Mouse (Mus musculus): ENCODE data around the gene 1700013G24Rik.

The 1700013G24Rik gene

DNA sequence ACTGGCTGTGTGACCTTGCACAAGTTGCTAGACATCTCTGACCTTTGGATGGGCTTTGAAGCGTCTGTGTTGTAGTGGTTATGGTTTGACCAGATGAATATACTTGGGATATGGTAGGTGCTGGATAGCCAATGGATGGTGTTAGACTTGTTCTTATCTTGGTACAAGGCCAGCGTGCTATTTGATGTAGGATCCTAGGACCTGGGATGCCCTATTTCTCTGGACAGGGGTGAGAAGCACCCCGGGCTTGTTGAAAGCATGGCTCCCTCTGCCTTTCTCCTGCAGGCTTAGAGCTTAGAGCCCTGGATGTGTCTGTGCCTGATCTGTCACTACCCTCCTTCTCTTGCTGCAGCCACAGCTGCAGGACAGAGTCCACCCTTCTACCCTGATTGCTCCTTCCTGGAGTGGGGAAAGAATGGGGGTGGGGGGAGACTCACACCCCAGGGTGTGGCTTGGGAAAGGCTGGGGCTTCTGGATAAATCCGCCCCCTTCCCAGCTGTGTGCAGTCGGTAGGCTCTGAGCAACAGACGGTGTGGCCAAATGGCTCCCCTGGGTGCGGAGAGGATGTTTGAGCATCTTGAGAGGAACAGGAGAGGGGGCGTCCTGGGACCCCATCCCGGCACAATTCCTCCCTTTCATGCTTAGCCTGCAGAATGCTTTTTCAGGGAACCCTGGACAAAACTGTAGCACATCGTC, 23.1 kb downstream of the 1700013G24Rik start:
- DNase-seq (ENCODE audit: low spot score in 2 of 2), result peak in 1 of 2 experiments; percentile 71

DNA sequence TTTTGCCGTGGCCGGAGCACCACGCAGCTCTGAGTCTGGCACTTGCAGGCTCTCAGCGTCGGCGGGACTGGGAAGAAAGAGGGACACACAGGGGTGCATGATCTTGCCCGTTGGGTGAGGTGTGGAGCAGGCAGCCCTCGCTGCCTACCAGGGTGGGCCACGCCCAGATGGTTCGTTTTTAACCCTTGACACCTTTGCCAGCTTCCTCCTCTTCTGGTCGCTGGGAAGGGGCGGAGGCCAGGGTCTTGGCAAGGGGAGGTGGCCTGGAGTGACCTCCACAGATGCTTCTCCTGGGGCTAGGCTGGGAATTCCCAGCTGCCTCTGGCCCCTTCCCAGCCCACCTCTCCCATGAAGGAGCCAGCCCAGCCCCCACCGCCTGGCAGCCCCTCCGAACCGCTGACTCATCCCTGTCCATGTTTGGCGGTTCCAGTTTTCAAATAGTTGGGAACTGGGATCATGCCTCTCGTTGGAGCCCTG, 23.7 kb downstream of the 1700013G24Rik start:
- DNase-seq (ENCODE audit: low spot score in 2 of 2), result peak; percentile 64 to 73

DNA sequence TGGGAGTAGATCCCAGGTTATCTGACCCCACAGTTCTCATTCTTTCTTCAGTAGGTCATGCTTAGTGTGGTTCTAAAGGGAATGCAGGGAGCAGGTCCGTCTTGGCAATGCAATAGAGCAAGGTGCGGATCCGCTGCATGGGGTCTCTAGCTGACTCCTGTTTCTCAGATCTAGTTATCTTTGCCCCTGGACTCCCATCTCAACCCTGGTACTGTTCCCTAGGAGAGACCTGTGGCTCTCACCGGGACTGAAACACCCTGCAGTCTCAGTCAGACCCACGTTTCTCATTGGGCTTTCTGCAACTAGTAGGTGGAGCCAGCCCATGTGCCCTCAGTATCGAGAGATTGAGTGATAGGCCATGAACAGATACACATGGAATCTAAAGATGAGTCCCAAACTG, 24.5 kb downstream of the 1700013G24Rik start:
- no peak for DNase-seq (ENCODE audit: low spot score in 2 of 2)

DNA sequence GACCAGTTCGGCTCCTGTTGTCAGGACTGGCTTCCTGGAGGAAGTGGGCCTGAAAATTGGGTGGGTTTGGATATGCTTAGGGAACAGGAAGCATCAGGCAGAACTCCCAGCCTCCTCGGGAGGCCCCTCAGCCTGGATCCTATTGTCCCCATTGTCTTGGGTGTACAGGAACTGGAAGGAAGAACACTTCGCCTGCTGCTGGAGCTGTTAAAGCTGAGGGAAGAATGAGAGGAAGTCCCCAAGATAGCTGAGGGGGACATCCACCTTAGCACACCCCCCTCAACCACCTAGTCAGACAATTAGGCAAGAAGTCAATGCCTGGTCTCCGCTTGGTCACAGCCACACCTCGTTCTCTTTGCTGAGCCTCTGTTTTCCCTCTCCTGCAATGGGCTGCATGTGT, 25.2 kb downstream of the 1700013G24Rik start:
- no peak for DNase-seq (ENCODE audit: low spot score in 2 of 2)

DNA sequence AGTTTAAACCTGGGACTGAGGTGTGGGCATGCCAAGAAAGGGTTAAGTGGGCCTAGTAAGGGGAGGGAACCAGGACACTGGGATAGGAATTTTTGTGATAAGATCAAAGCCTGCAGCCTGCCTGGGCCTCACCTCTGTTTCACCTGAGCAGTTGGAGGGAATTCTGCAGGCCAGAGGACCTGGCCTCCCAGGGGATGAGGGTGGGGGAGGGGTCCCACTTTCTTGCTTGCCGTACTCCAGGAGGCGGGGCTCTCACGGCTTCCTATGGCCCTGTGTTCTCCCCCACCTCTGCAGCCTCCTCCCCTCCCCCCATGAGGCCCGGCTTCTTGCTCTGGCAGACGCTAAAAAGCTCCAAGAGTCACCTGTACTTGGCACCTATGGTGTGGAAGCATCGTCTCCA, 26.7 kb downstream of the 1700013G24Rik start:
- DNase-seq (ENCODE audit: low spot score in 2 of 2), result no peak

DNA sequence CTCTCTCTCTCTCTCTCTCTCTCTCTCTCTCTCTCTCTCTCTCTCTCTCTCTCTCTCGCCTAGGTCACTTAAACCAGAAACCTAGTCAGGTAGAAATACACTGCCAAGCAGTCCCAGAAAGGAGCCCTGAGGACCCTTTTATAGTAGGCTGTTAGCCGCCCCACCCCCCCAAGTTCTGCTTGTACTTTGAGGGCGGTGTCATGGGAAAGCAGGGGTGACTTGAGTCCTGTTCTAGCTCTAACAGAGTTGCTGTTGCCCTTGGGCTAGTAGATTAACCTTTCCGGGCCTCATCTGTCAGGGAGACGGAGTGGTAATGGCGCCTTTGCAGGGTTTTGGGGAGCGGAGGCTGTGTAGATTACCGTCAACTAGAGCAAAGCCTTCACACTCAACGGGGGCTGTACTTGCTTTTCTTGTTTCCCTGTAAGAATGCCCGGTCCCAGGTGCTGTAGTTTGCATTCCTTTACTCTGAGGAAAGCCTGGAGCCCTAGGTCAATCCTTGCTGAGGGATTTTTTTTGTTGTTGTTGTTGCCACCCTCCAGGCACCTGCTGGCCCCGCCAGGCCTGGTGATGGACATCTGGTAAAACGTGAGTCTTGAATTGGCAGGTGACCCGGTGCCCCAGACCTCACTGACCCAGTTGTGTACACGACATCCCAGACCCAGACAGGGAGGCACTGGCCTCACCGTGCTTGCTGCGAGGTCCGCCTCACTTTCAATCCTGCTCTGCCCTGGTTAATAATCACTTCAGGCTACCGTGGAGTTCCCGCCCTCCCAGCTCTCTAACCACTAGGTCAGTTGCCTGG, 27.3 kb downstream of the 1700013G24Rik start:
- no peak for DNase-seq (ENCODE audit: low spot score in 2 of 2)

DNA sequence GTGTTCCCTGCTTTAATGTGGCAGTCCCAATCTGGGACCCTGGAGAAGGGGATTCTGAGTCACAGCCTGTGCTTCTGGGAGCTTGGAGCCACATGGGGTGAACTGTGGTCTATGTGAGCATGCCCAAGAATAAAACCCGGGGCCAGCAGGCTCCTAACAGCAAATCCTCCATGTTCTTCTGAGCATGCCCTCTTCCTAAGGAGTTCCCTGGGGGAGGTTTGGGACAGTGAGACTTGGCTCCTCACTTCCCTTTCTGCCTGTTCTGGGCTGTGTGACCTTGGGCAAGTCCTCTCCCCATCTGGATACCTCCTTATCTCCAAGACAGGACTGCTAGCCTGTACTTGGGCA, 27.9 kb downstream of the 1700013G24Rik start:
- no peak for DNase-seq (ENCODE audit: low spot score in 2 of 2)

DNA sequence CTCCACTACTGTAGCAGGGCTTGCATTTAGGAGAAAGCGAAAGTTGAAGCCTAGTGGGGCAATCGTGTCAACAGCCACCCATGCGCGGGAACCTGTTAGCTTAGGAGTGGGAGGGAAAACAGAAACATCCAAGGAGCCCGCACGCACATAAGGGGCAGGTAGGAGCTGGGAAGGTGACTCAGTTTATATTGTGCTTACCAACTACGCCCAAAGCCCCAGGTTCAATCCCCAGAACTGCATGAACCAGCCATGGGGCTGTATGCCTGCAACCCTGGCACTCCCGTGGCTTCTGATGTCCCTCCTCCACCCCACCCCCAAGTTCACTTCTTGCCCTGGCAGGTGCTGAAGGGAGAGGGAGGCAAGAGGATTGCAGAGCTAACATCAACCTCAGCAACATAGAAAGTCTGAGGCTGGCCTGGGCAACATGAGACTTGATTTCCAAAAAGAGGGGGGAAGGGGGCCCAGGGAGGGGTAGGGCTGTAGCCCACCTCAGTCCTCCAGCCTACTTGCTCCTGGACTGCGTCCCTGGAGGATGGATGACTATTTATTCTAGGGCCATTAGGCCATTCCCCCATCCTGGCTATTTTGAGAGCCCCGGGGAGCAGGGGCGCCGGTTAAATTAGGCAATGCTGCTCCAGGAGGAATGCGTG, 28.4 kb downstream of the 1700013G24Rik start:
- no peak for DNase-seq (ENCODE audit: low spot score in 2 of 2)

DNA sequence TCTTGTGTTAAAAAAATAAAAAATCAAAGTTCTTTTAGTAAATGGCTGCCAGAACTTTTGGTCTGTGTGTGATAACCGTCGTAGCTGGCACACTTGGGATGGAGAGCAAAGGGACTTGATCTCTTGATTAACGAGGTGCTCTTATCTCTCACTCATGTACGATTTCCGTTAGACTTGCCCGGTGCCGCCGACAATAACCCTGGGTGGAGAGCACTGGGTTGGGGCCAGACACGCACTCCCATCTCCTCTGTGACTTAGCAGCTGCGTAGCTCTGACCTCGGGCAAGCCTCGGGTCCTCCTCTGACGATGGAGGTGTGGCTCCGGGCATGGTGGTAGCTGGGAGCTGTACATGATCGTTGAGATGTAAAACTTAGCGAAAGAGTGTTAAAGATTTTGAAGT, 30.8 kb downstream of the 1700013G24Rik start:
- DNase-seq (ENCODE audit: low spot score in 2 of 2), result no peak

DNA sequence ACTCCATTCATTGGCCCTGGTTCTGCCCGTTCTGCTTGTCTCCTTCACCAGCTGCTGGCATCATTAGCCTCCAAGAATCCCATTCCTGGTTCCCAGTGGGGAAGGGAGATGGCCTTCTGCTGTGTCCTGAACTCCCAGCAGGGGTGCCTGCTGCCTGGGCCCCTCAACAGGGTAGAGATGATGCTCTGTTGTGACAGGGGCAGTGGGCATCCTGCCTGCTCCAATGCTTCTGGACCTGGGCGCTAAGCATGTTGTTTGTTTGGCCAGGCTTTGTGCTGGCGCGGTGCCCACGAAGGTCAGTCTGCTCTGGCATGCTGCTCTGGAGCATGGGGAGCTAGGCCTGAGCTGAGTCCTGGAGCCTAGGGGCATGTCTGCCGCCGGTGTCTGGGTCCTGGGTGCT, 31.5 kb downstream of the 1700013G24Rik start:
- DNase-seq (ENCODE audit: low spot score in 2 of 2), result peak; percentile 52 to 74

DNA sequence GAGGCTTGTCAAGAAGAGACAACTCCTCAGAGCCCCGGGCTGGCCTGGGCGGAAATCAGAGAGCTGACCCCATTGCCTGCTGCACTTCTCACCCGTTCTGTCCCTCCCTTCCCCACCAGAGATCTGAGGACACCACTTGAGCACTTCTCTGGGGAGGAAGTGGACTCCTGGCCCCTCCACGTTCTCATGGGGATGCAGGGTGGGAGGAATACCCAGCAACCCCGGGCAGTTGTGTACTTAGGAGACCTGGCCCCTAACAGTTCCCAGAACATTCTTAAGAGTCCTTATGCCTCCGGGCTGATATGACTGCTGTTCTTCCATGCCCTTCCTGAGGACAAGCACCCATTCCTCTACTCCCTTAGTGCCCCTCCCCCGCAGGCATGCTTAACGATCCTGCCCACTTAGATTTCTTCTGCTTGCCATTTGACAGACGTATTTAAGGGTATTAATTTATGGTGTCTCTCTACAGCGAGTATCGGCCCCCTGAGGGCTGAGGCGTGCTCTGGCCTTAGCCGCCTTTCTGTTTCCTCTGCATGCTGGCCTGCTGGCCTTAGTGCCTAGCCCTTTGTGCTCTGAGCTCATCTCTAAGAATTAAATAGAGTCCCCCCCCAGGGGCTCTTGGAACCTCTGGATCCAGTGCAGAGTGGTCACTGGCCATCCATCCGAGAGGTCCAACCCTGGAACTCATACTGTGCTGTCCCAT, 32.3 kb downstream of the 1700013G24Rik start:
- no peak for DNase-seq (ENCODE audit: low spot score in 2 of 2)

DNA sequence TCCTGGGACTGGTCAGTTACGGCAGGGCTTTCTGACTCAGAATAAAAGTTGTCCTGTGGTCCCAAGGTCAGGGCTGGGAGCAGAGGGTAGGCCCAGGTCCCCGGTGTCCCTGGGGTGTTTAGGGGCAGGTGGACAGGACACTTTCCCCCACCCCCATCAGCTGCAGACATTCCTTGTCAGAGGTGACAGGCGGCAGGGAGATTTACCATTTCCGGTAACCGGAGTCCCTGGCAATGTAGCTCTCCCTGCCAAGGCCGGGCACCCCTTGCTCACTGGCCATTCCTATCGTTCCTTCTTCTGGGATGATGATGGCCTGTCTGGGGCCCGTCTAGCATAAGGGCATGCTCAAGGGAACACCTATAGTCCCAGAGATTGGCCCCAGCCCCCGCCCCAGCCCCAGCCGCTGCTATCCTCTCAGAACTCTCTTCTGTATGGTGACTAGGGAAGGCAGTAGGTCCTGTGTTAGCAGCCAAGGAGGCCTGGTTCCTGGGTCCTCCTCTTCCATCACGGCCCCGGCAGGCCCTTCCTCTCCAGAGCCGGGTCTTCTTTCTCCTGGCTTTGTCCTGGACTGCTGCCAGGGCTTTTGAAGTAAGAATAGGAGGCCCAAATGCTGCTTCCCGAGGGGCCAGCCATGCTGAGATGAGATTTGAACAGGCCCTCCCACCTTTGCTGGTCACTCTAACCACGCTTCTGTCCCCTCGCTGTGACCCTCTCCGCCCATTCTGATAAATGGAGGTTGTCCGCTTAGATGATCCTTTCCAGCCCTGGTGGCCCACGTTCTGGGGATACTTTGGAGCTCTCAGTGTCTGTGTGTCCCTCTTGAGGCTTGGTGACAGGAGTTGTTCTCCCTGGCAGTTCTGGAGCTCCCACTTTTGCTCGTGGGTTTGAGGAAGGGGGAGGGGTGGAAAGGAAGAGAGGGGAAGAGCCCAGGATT, 33.3 kb downstream of the 1700013G24Rik start:
- DNase-seq (ENCODE audit: low spot score in 2 of 2), result no peak

DNA sequence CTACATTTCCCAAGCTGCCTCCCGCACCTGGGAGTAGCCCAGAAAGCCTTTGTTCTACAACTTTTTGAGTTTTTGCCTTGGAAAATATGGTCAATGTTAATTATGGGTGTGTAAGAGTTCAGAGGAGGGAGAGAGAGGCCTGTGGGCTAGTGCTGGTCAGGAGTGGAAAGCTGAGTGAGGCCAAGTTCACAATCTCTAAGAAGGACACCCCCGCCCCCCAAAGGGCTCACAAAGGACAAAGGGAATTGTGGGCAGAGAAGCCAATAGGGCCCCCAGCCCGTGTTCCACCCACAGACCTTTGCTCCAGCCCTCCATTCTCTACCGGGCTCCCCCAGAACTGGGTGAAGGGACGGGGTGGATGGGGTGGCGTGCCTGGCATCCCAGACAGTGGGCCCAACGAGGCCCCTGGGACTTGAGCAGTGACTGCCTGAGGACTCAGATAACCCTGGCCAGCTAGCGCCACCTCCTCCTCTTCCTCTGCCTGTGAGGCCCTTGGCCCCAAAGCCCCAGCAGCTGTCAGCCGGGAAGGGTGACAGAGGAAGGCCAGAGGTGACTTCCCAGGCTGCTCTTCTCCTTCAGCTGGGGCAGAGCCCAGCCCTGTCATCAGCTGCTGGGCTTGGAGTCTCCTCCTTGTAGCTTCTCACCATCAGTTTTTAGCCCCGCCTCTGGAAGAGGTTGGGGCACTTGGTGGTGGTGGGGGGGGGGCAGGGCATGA, 34.4 kb downstream of the 1700013G24Rik start:
- peak; percentile 75 to 76 for DNase-seq (ENCODE audit: low spot score in 2 of 2)

DNA sequence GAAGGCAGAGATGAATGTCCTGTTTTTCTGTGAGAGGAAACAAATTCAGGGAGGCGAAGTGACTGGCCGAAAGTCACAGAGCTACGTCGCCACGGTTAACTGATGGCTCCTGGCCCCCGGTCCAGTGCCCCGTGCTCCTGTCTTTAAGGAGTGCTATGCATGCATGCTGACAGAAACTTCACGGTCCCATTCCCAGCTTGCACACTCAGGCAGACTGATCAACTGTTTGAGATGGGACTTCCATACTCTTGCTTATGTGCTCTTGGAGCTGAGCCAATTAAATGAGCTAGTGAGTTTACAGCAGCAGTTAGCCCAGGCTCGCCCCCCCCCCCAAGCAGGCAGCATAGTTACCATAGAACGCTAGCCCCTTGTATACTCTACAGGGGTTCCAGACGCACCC, 35.0 kb downstream of the 1700013G24Rik start:
- DNase-seq (ENCODE audit: low spot score in 2 of 2), result no peak

DNA sequence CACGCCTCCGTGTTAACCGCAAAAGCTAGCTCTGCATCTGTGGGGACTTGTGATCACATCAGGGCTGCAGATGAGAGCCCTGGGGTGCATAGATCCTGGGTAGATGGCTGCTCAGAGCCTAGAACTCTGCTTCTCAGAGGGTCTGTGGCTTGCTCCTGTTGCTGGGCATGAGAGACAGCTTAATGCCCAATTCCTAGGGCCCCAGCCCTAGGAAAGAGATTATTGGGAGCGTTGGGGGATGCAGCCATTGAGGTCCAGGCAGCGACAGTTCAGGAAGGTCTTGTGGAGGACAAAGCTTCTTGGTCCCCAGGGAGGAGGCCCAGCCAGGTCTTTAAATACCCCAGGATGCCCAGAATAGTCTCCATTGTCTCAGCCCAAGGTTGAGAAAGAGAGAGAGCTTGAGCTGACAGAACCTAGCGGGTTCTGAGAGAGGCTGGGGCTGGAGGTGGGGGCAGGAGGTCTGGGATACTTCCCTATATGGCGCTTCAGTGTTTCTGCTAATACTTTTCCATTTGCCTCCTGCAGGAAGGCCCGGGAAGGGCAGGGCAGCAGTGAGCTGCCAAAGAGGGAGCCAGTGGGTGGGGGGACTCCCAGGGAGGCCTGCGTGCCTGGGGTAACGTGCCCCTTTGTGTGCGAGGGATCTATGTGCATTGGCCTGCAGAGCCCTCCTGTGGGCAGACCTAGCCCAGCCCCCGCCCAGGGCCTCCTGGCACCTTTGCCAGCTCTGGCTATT, 35.7 kb downstream of the 1700013G24Rik start:
- DNase-seq (ENCODE audit: low spot score in 2 of 2), result peak; percentile 72 to 76

DNA sequence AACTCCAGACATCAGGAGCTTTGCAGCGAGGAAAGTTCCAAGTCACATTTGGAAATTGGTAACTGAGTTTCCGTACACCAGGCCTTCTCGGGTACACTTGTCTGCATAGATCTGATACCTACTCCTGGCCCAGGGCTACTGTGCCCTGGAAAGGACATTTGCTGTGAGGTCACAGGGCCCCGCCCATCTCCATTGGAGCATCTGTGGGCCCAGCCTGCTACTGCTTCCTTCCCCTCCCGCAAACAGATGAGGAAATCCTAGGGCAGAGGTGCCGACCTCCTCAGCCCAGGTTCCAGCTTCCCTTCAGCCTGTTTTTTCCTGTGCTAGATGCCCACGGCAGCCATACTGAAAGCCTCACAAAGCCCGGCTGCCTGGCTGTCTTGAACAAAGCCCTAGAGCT, 36.9 kb downstream of the 1700013G24Rik start:
- DNase-seq (ENCODE audit: low spot score in 2 of 2), result no peak

DNA sequence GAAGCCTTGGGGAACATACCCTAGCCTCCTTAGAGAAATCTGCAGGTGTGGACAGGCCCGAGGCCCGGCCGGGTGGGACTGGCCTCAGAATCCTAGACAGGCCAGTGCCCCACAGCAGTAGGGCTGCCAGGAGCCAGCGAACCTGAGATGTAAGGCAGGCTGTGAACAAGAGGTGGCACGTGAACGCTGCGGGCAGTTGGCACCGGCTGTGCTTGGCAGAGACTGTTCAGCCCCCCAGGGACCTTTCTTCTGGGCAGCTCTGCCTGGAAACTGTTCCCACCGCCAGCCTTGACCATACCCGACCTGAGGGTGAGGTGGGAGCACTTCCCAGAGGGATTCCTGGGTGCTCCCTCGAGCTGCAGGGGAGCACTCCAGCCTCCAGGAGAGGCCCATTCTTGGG, 39.5 kb downstream of the 1700013G24Rik start:
- DNase-seq (ENCODE audit: low spot score in 2 of 2), result no peak

DNA sequence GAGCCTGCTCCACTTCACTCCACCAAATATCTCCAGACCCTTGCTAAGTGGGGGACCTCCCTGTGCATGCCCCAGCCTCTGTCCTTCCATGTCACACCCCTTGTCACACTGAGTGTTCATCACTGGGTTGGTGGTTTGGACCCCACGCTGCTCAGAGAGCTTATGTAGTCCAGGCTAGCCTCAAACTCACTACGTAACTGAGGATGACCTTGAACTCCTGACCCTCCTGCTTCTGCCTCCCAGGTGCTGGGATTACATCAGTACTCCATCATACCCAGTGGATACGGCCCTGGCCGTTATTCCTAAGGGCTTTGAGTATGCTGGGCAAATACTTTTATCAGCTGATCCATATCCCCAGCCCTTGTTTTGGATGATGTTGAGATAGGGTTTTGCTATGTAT, 40.1 kb downstream of the 1700013G24Rik start:
- DNase-seq (ENCODE audit: low spot score in 2 of 2), result no peak

DNA sequence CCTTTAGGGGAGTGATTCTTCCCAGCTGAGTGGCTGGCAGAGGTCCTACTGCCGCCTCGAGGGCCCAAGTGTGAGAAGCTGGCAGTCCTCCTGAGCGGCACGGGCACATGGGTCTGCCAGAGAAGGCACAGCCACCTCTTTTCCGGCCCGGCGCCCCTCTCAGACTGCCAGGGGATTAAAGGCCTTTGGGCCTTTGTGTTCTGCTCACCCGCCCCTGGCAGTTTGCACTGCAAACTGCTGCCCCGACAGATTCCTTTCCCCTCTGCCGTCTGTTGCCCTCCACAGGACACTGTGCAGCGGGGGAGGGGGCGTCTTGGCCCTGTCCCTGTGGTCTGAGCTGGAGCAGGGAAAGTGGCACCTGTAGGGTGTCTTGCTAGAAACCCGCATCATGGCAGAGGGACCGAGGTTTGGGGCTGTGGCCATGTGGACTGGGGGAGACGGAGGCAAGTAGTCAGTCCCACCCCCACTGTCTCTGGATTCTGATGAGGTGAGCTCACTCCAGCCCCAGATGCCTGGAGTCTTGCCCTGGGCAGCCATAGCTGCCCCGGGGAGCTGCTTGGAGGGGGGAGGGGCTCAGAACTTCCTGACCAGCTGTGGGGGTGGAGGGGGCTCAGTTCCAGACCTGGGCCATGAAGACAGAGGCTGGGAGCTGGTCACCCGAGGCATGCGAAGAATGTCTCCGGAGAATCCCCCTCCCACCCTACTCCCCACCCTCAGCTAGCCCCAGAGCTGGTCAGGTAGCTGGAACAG, 41.8 kb downstream of the 1700013G24Rik start:
- peak in 1 of 2 experiments; percentile 47 for DNase-seq (ENCODE audit: low spot score in 2 of 2)

Data from urinary bladder, postnatal 4 days (tissue).